ENCODE assay signal across 11 mouse cellular contexts in genomic region chr12:85619898-85620443, GRCm38 (mm10). TPM values are rescaled to one million over a fixed set of nuclear protein-coding genes. Genes with fewer than 3 reads are reported as not detected.
DNase-seq lines count a peak whose midpoint lies in the region; ATAC-seq and TF ChIP-seq lines count a peak whose summit lies in the region.
"Had no signal": no experiment of that assay in that cellular context is flagged by ENCODE, and none has a peak within 500 bp of the region (broad histone marks: within the 10 kb centered on the region; RNA-seq: fewer than 3 reads in every experiment).

No protein-coding gene starts in this region.

- H3K9ac ChIP-seq in ES-E14 (ENCODE audit: insufficient read depth, low read depth, low read length, poor library complexity, severe bottlenecking): no peak overlapping the region; the same call in 1 of the 2 replicates
- no peak overlapping the region for H3K9ac ChIP-seq in midbrain, embryonic 13.5 days (replicated peaks)
- H3K9ac ChIP-seq: heart, embryonic 13.5 days had no signal

- no peaks in the 10 kb centered on the region for H3K36me3 ChIP-seq in ES-E14 (ENCODE audit: control insufficient read depth, insufficient read depth, low read length, poor library complexity, severe bottlenecking)
- H3K36me3 ChIP-seq in hindbrain, embryonic 10.5 days: no peaks in the 10 kb centered on the region
- no peaks in the 10 kb centered on the region; the same call in 1 of the 2 replicates for H3K36me3 ChIP-seq in midbrain, embryonic 13.5 days

- H3K4me2 ChIP-seq in midbrain, embryonic 13.5 days (replicated peaks): no peak overlapping the region
- H3K4me2 ChIP-seq: heart, embryonic 13.5 days had no signal

- no peaks in the 10 kb centered on the region for H3K27me3 ChIP-seq in hindbrain, embryonic 10.5 days (ENCODE audit: insufficient read depth, poor library complexity, severe bottlenecking)
- no peaks in the 10 kb centered on the region for H3K27me3 ChIP-seq in midbrain, embryonic 13.5 days
- H3K27me3 ChIP-seq: heart, embryonic 13.5 days had no signal

- 66% methylated on average over 11 of the region's 11 CpGs for WGBS in hindbrain, embryonic 10.5 days
- WGBS in midbrain, embryonic 13.5 days: 44% methylated on average over 11 of the region's 11 CpGs

- no peaks in the 10 kb centered on the region for H3K9me3 ChIP-seq in ES-E14 (ENCODE audit: control insufficient read depth, insufficient read depth, low read depth, low read length)
- no peaks in the 10 kb centered on the region for H3K9me3 ChIP-seq in hindbrain, embryonic 10.5 days
- H3K9me3 ChIP-seq in midbrain, embryonic 13.5 days: no peaks in the 10 kb centered on the region
- H3K9me3 ChIP-seq: heart, embryonic 13.5 days had no signal

- peak; percentile 70 for ATAC-seq in midbrain, embryonic 13.5 days
- ATAC-seq: activated CD4-positive, CD25-positive, alpha-beta regulatory T cell, adult 4 months had no signal

- in situ Hi-C loops in ES-E14 (cut with MboI; ENCODE audit: low sequenced_read_pairs in 2 of 2, unreplicated experiment in 2 of 2): no loop called here

- H3K4me3 ChIP-seq in ES-E14 (ENCODE audit: insufficient read depth in 1 of 2, low read depth in 1 of 2, low read length in 2 of 2, poor library complexity in 1 of 2, severe bottlenecking in 1 of 2): no peak overlapping the region
- H3K4me3 ChIP-seq in hindbrain, embryonic 10.5 days: no peak overlapping the region
- no peak overlapping the region for H3K4me3 ChIP-seq in midbrain, embryonic 13.5 days (replicated peaks)
- H3K4me3 ChIP-seq: heart, embryonic 13.5 days had no signal

- H3K4me1 ChIP-seq in ES-E14 (ENCODE audit: control insufficient read depth in 2 of 2, insufficient read depth in 2 of 2, low read length in 2 of 2, poor library complexity in 1 of 2): peaks cover 26 to 44% of the 10 kb centered on the region in 2 experiments
- H3K4me1 ChIP-seq in hindbrain, embryonic 10.5 days (replicated peaks): peaks cover 43% of the 10 kb centered on the region
- peaks cover 28% of the 10 kb centered on the region for H3K4me1 ChIP-seq in midbrain, embryonic 13.5 days (replicated peaks)

- peak overlapping the region; percentile 46; the same call in 1 of the 2 replicates for H3K27ac ChIP-seq in ES-E14 (ENCODE audit: insufficient read depth, low read depth, low read length, poor library complexity, severe bottlenecking)
- peak overlapping the region; percentile 79 for H3K27ac ChIP-seq in hindbrain, embryonic 10.5 days
- peak overlapping the region; percentile 75 for H3K27ac ChIP-seq in midbrain, embryonic 13.5 days
- H3K27ac ChIP-seq: heart, embryonic 13.5 days; macrophage had no signal

- peak; percentile 36 for DNase-seq in embryo, embryonic 11 days
- DNase-seq in embryo, embryonic 9.5 days (ENCODE audit: extremely low spot score): no peak
- DNase-seq in ES-E14 (ENCODE audit: low read depth, low spot score) (no peak), liver (no peak)
- no peak for DNase-seq in hindbrain, embryonic 10.5 days (ENCODE audit: low spot score)
- no peak for DNase-seq in lung, postnatal 14 days
- DNase-seq in spleen, adult 12 weeks (ENCODE audit: low spot score): no peak

TF ChIP-seq in ES-E14, 5 proteins besides CTCF, POLR2A, EP300 and RAD21:
- TF ChIP-seq MAFK (IDR thresholded peaks at IDR 0.05; ENCODE audit: insufficient read depth, low read depth, low read length): no peak
- no peak for TF ChIP-seq CHD2 (IDR thresholded peaks at IDR 0.05; ENCODE audit: low read depth, low read length)
- TF ChIP-seq ZC3H11A (IDR thresholded peaks at IDR 0.05; ENCODE audit: borderline replicate concordance, low read depth, low read length): no peak
- no peak for TF ChIP-seq ZNF384 (IDR thresholded peaks at IDR 0.05; ENCODE audit: low read depth, low read length)
- no peak for TF ChIP-seq HCFC1 (IDR thresholded peaks at IDR 0.05; ENCODE audit: borderline replicate concordance, insufficient read depth, low read length)

RNA-seq across cellular contexts. Expression of gene Jdp2, which starts 21.1 kb away (rescaled TPM):
- total RNA-seq in ES-E14 (2012; rRNA removed): 8.5 and 15.9 TPM in 2 replicates
- 0.25 TPM in 1 of 2 replicates, not detected in the other for polyA plus RNA-seq in hindbrain, embryonic 10.5 days (2016; fragmentation: Nextera tagmentation; extraction: Ambion mirVana)
- 0.24 and 0.34 TPM in 2 replicates for polyA plus RNA-seq in midbrain, embryonic 13.5 days (2015; fragmentation: Nextera tagmentation; extraction: Ambion mirVana)
- polyA plus RNA-seq: activated CD4-positive, CD25-positive, alpha-beta regulatory T cell, adult 4 months had no signal
